Mouse (Mus musculus) B cell, adult 2 months (primary cell): Measurements from ENCODE around the gene Olfr1099.

Experiments
- DNase-seq, 2 experiments: peaks; one replicate each; pipeline ENCODE4 v3.0.0; 2022

The Olfr1099 gene

DNA sequence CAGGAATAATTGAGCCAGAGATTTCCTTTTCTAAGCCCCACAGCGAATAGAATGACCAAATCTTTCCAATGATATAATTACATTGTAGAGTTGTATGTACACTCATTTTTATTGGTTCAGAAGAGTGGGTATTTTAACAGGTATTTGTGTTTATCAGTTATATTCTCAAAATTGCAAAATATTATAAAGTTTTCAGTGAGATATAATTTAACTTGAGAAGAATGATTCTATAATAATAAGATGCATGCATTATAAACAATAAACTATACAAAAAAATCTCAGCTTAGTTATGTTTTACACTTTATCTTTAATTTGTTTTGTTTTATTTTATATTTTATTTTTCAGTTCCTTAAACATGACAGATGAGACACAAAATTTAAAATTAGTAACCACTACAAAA lies at the start of gene Olfr1099:
Gene Olfr1099, minus strand, starts transcription at position 101 of the 400 bp plus-strand sequence.
- no peak for DNase-seq

DNA sequence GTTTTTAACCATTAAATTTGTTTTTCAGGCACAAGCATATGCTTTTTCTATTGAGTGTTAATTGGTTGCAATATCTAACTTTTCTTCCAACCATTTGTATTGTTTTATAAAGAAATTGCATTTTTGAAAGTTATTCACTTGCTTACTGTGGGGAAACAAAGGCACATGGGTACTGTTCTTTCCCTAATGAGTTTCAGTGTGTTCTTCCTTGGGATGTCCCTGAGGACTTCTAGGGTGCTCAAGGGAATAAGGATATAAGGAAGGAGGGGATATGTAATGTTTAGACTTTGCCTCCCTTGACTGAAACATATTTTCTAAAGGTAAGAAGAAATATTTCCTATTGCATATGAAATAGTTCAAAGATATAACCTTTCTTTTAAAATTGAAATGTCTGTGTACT lies 37.6 kb upstream of the Olfr1099 start, which contains the start of gene Olfr1102:
Gene Olfr1102, plus strand, starts transcription at position 301 of the 400 bp plus-strand sequence.
- DNase-seq = no peak

DNA sequence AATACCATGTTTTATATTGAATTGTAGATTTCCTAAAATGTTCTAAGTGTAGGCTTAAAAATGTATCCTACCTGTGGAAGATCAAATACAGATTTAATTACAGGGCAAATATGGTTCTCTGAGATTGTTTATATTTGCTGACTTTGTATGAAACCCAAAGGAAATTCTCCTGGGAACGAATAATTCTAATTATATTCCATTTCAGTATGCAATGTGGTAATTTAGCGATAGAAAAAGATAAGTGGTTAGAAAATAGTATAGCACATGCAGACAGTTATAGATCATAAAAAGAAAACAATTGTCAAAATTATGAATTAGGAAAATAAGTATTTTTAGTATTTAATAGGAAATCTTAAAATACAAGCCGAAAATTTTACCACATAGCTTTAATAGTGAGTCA lies 30.6 kb upstream of the Olfr1099 start, which contains the start of gene Olfr1101:
Gene Olfr1101, minus strand, starts transcription at position 101 of the 400 bp plus-strand sequence.
- DNase-seq = no peak

- no peak for DNase-seq
Observed at GRCm38 (mm10) chr2:86979854-86980253, 19.4 kb upstream of the Olfr1099 start, which contains the start of gene Olfr1100. TSS of gene Olfr1100 (minus strand) at chr2:86979954.

DNA sequence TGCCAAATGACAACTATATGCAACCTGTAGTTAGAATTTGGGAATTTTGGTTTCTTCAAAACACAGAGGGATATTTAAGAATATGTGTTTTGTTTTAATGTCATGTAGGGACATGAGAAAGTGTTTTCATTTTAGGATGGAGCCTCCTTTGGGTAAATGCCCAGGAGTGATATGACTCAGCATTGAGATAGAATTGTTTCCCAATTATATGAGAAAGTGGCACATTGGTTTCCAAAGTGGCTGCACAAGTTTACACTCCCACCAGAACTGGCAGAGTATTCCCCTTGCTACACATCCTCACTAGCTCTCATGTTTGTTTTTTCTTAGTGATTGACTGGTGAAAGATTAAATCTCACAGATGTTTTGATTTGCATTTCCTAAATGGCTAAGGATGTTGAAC lies 33.9 kb downstream of the Olfr1099 start:
- DNase-seq = no peak

GRCm38 (mm10) chr2:86924445-86924844 lies 36.0 kb downstream of the Olfr1099 start, which contains the start of gene Olfr1098:
TSS of gene Olfr1098 (minus strand) at chr2:86924545.
- DNase-seq = no peak

- no peak for DNase-seq
Observed at GRCm38 (mm10) chr2:86905647-86906046, 54.8 kb downstream of the Olfr1099 start.
